Mouse (Mus musculus) urinary bladder, postnatal 36 days (tissue): ENCODE measurements around the gene Asic2.

ENCODE experiments used
- DNase-seq, 2 experiments: peaks; one replicate each; pipeline ENCODE4 v3.0.0; 2022; ENCODE audit warnings: low spot score in 2 of 2, mixed read lengths in 1 of 2

The Asic2 gene

GRCm38 (mm10) chr11:81954398-81954797 lies 13.9 kb downstream of the Asic2 start:
- peak in 1 of 2 experiments; percentile 1 for DNase-seq

GRCm38 (mm10) chr11:81948021-81948420 lies 20.2 kb downstream of the Asic2 start:
- DNase-seq: no peak

DNA sequence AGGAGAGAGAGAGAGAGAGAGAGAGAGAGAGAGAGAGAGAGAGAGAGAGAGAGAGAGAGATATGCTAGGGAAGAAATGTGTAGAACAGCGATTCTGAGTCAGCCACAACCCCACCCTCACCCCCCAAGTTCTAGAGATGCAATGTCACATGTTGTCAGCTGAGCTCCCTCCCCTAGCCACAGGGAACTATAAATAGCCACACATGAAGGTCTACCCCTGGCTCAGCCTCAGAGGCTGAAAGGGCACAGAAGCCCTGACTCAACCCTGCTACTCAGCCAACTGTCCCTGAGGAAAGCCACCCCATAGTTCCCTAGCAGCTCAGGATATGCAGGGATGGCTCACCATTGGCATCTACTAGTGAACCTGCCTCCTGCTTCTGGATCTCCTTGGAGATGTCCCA lies 26.1 kb downstream of the Asic2 start:
- DNase-seq: no peak

- no peak for DNase-seq
Observed at GRCm38 (mm10) chr11:81940988-81941387, 27.3 kb downstream of the Asic2 start.

DNA sequence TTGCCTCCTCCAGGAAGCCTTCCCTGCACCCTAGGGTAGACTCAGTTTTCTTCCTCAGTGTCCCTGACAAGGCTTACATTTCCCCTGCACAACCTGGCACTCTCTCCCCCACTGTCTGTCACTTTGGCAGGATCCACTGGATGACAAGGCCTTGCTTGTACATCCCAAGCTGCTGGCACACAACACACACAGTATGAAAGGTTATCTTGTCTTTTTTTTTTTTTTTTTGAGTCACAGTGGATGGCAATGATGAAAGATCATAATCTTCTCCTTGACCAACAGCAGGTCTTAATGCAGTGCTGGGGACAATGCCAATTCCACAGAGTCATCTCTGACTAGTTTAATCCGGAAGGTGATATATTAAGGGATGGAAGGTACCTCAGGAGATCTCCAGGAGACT lies 30.7 kb downstream of the Asic2 start:
- no peak for DNase-seq

GRCm38 (mm10) chr11:81926393-81926792 lies 41.9 kb downstream of the Asic2 start:
- DNase-seq: no peak

- DNase-seq: no peak
Observed at GRCm38 (mm10) chr11:81923626-81924025, 44.6 kb downstream of the Asic2 start.

GRCm38 (mm10) chr11:81923096-81923495 lies 45.2 kb downstream of the Asic2 start:
- no peak for DNase-seq

GRCm38 (mm10) chr11:81915501-81915900 lies 52.8 kb downstream of the Asic2 start:
- DNase-seq: no peak

GRCm38 (mm10) chr11:81913071-81913470 lies 55.2 kb downstream of the Asic2 start:
- no peak for DNase-seq

DNA sequence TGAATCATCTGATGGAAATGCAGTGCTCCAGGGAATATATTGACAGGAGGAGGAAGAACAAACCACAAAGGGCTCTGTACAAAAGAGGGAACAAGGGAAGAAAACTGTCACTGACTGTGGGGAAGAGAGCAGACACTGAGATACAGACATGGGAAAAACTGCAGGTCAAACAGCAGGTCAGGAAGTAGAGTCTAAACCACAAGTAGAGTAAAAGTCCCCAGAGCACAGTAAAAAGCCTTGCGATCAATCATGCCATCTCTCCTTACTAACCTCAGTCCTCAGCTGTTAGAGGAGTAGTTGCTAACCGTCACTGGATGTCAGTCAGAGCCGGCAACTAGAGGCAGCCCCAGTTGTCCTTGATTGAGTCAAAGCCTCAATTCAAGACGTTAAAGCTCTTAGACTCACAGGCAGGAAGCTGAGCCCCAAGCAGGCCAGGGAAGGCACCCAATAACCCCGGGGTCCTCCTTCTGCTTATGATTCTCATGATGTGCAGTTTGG lies 58.8 kb downstream of the Asic2 start:
- no peak for DNase-seq

- no peak for DNase-seq
Observed at GRCm38 (mm10) chr11:81908760-81909159, 59.5 kb downstream of the Asic2 start.

- DNase-seq: no peak
Observed at GRCm38 (mm10) chr11:81902318-81902717, 65.9 kb downstream of the Asic2 start.

DNA sequence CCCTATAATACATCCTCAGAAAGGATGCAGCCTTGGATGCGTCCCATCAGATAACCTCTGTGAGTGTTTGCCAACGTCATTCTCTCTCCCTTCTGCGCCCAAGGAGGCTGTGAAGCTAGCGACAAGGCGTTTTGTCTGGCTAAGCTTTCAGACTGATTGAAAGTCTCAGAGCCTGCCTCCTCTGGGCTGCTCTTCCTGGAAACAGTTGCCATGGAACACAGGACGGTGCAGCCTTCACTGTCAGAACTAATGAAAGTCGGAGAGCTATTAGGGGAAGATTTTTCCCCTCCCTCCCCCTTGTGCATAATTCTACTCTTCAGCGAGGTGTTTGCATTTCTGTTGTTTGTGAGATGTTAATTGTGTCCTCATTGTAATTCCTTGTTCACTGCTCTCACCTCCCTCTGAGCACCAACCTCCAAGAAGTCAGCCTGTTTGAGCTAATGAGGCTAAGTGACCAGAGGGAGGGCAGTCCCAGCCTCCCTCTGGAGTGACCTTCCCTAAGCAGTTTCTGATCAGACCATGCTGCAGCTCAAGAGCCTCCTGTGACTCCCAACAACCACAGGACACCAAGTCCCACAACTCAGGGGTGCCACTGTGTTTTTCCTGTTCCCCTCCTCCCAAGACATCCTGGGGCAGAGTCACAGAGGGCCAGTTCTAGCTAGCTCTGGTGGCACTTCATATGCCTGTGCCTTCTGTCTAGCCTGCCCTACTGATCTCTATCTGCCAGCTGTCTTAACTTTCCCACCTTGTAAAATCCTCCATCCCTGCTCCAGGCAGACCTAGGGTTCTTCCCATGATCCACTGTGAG lies 70.5 kb downstream of the Asic2 start:
- no peak for DNase-seq

- no peak for DNase-seq
Observed at GRCm38 (mm10) chr11:81896511-81896910, 71.7 kb downstream of the Asic2 start.

DNA sequence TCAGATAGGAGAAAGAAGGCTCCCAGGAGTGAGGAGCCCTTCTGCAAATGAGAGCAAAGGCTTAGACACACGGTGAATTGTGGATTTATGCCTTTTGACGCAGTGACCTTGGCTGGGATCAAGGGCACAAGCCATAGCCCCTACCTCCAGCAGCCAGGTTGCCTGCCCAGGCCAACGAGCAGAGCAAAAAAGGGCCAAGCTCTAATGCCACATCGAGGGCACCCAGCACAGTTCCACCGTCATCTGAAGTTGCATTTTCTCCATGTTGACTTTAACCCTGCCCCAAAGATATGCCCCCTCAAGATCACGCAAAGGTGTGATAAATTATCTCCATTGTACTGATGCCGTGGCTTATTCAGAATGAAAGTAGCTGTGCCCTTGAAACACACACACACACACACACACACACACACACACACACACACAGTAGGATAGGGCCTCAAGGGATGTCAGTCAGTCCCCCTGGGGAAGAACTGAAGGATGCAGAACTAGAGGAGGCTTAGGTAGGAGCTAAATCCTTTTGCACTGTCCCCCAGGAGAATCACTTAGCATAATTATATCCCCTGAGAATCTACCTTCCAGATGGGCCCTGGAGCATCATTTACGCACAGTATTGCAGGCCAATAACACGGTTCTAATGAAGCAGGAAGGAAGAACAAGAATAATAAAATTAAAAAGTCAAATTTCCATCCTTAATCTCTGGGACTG lies 96.6 kb downstream of the Asic2 start:
- DNase-seq: no peak

GRCm38 (mm10) chr11:81865661-81866382 lies 102.4 kb downstream of the Asic2 start:
- DNase-seq: no peak

- no peak for DNase-seq
Observed at GRCm38 (mm10) chr11:81860250-81860972, 107.8 kb downstream of the Asic2 start, which contains the start of gene 5530401A14Rik. TSS of gene 5530401A14Rik (plus strand) at chr11:81860673.

DNA sequence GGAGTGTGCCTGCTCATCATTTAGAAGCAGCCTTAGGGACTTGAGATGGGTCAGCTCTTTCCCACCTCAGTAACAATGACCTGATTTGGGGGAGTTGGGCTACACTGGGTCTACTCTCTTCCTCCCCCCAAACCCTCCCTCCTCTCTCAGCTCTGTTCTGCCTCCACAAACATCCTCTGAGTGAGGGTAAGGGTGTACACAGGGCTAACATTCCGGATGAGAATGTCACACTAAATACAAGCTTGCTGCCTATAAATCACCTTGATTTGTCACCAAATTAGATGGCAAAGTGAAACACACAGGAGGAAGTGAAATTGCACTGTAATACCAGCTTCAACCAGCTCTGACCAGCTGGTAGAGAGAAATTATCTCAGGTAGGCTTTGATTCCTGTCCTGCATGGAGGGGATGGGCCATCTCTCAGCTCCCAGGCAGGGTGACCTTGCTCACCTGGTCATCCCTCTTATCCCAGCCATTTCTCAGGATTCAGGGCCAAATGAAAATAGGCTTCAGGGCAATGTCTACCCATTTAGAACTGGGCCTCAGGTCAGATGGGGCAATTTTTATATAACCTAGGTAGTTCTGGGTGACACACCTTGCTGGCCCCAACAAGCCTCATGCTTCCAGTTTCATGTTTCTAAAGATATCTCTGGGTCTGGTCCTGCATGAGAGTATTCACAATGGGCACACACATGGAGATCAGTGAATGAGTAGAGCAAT lies 120.3 kb downstream of the Asic2 start:
- DNase-seq: no peak

DNA sequence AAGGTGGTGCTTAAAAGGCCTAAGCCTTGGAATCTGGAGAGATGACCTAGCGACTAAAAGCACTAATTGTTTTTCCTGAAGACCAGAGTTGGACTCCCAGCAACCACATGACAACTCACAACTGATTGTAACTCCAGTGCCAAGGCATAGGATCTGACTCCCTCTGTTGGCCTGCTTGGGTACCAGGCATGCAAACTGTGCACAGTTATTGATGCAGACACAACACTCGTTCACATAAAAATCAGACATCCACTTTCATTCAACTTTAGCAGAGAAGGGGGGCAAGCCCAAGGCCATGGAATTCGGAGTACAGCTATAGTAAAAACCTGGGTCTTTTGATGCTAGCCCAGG lies 122.6 kb downstream of the Asic2 start:
- no peak for DNase-seq
